Mouse (Mus musculus) bone marrow, adult 2 months (tissue): Measurements from ENCODE around the gene Sema3a.

ENCODE experiments used
- CTCF ChIP-seq: fragments of 200-500 bp; IDR thresholded peaks from 2 replicates; pipeline ENCODE4 v1.5.1; 2011; ENCODE audit warnings: low read length, control low read depth; ENCODE audit not compliant: control insufficient read depth, insufficient read depth
- POLR2A ChIP-seq: fragments of 200-500 bp; IDR thresholded peaks from 2 replicates; pipeline ENCODE4 v1.6.1; 2011; ENCODE audit warnings: low read depth, mild to moderate bottlenecking, control low read depth, low read length, borderline replicate concordance; ENCODE audit not compliant: control insufficient read depth

GRCm38 (mm10) chr5:13109522-13109921, 15.7 kb upstream of the Sema3a start:
- TF ChIP-seq POLR2A, result no peak
- TF ChIP-seq CTCF, result no peak
